Mouse (Mus musculus): ENCODE measurements at regions not wholly inside any gene's neighbourhood (a gene's known extent, or its start where the extent isn't known, plus 50 kb on each side); places are given as distances from the start of the nearest gene placed in this dataset.
"Not testable (repeated sequence)": the region's sequence is repeated elsewhere in the genome, so short reads cannot be mapped to it uniquely, and the experiment has no call there.

GRCm38 (mm10) chr13:99128979-99129378, 55.6 kb upstream of the Zfp366 start:
- peak; percentile 65 for DNase-seq

DNA sequence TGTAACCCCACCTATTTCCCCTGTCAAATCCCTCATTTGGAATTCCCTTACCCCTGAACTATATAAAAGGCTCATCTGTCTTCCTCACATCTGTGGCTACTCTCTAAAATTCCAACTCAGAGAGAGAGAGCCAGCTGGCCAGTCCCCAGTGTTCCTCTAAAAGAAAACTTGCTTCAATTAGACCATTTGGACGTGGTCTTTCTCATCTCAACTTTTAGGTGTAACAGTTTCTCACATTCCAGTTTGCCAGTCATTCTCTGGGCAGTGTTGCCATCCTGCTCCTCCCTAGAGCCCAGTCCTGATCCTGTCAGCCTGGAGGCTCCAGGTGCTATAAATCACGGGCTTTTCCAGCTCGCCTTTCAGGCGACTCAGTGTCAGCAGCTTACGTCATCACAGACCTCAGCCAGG, 56.3 kb upstream of the Zfp366 start:
- no peak for DNase-seq

DNA sequence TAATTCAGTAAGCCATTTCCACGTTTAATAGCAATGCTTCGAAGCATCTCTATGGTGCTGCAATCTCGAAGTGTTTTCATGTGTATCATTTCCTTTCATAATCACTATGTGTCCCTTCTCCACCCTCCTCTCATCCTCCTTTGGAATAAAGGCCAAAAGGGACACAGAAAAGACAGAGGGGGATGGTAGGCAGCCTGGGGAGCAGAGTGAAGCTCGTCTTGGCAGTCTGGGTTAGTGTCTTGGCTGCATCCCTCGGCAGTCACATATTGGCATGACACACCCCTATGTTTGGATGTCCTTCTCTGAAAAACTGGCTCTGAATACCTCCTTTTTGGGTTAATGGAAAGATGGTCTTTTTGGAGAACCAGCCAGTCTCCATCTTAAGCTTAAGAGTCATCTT, 56.9 kb upstream of the Zfp366 start:
- no peak for DNase-seq

DNA sequence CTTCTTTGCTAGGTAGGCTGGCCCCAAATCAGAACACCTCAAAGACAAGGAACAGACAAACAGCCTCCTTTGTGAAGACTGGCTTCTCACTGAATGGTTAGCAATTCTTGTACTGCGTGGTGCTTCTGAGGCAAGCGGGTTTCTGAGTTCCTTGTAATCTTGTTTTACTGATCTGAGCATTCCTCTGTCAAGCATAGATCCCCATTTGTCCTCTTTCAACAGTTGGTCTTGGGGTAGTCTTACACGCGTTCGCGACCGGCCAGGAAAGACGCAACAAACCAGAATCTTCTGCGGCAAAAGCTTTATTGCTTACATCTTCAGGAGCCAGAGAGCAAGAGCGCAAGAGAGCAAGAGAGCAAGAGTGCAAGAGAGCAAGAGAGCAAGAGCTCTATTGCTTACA, 57.7 kb upstream of the Zfp366 start:
- DNase-seq: not testable (repeated sequence)

DNA sequence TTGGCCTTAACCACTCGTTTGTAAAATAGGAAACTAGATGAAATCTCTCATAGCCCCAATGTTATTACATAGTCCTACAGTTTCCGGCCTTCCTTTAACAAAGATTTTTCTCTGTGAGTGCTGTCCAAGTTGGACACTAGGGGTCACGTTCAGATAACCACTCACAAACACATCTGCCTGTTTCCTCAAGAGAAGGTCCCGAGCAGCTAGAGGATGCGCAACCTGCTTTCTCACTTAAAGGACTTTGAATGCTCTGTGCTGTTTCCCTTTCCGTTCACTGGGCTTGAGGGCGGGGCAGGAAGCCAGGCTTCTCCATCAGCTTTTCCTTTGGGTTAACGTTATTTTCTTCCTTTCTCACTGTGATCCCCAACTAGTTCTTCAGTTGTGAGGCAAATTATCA, 58.1 kb upstream of the Zfp366 start:
- DNase-seq: no peak

DNA sequence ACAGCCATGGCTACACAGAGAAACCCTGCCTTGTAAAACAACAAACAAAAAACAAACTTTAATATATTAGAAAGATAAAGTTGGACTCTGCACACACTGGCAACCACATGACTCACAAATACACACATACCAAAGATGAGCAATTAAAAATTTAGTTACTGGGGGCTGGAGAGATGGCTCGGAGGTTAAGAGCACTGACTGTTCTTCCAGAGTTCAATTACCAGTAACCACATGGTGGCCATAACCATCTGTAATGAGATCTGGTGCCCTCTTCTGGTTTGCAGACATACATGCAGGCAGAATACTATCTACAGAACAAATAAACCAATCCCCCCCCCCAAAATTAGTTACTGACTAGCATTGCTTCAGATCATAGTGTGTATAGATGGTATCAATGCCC, 58.7 kb upstream of the Zfp366 start:
- peak; percentile 72 for DNase-seq

- peak; percentile 65 for DNase-seq
Measured at GRCm38 (mm10) chr13:99124894-99125570, 59.6 kb upstream of the Zfp366 start.

DNA sequence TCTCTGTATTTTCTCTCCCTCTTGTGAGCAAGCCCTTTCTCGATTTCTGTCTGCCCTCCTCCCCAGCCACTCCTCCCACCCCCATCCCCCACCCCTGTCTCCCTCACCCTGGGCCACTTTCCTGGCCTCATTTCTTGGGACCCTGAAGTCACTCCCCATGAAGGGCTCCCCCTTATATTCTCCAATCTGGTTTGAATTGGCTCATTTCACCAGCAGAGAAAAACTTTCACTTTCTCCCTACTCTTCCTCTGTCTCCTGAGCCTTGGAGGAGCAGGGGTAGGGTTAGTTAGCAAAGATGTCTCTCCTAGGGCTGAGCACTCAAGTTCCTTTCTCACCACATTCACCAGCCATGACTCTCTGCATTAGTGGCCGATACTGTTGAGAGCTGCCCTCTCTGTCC, 60.5 kb upstream of the Zfp366 start:
- no peak for DNase-seq

GRCm38 (mm10) chr13:99123476-99124140, 61.0 kb upstream of the Zfp366 start:
- DNase-seq: no peak

GRCm38 (mm10) chr13:99122539-99122938, 62.1 kb upstream of the Zfp366 start:
- not testable (repeated sequence) for DNase-seq

- no peak for DNase-seq
Measured at GRCm38 (mm10) chr13:99121096-99121495, 63.5 kb upstream of the Zfp366 start.

DNA sequence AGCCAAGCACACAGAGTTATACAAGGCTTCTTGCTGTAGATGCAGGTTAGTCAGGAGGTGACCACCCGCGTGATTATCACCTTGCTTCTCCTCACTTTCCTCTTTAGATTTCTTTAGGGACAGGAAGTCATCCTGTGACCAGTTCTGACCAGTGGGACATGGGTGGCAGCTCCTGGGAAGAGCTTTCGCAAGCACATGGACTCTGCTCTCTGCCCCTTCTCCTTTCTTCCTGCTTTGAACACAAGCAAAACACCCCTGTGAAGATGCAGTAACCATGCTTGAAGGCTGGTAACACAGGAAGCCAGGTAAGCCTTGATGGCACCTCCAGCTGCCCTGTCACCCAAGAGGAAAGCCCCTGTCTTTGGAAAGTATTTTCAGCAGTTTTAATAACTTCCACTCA, 64.7 kb upstream of the Zfp366 start:
- DNase-seq: peak; percentile 65

- DNase-seq: peak; percentile 68
Measured at GRCm38 (mm10) chr13:99118901-99119300, 65.7 kb upstream of the Zfp366 start.

DNA sequence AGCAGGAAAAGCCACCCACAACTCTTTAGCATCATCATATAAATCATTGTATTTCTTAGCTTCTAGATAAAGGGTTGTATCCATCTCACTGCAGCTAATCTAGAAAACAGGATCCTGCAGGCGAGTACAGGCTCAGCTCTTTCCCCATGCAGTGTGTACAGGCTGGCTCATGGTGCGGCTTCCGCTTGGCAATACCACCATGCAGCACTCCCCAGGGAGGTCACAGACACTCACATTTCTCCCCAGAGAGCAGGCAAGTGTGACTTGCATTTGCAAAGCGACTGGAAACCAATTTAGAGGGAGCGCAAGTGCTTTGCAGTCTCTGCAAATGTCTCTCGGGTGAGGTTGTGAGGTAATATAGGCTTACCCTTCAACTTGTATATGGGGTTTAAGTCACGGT, 69.1 kb upstream of the Zfp366 start:
- DNase-seq: no peak

DNA sequence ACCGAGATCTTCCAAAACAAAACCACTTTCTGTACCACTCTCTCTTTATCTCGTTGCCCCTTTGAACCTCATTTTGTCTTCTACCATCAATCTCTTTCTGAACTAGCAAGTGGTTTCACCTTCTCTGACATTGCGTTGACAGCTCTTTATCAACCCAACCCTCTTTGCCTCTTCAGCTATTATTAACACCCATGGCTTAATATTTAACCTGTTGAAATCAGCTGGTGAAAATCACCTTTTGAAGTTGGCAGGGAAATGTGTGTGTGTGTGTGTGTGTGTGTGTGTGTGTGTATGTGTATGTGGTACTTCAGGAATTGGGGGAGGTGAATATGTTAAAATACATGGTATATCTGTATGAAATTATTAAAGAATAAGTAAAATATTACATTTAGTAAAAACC, 70.1 kb upstream of the Zfp366 start:
- DNase-seq: peak; percentile 77

GRCm38 (mm10) chr13:99111736-99112386, 72.8 kb upstream of the Zfp366 start:
- no peak for DNase-seq

GRCm38 (mm10) chr13:99107983-99108382, 76.6 kb upstream of the Zfp366 start:
- no peak for DNase-seq

DNA sequence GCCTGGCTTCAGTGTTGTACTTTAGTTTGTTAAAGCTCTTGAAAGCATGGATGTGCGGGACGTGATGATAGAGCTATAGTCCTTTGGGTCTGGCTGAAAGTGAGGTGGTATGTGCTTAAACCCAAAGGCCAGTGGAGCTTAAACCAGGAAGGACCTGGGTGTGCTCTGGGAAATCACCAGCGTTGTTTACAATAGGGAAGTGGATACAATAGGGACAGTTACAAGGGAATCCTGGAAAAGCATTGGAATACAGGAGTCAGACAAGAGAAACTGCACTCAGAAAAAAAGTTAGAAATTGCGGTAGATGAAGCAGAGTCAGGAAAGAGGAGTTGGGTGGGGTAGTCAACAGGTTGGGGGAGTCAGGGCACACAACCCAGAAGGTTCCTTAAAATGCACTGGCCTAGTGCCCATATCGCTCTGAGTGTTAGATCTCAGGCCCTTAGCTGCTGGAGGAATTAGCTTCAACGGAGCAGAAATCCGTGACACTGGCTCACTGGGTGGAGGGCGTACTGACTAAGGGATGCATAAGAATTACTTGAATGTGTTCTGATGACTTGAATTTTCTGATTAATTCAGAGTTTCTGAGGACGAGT, 82.4 kb upstream of the Zfp366 start:
- no peak for DNase-seq

- peak; percentile 56 for DNase-seq
Measured at GRCm38 (mm10) chr13:99100430-99101409, 83.9 kb upstream of the Zfp366 start.

DNA sequence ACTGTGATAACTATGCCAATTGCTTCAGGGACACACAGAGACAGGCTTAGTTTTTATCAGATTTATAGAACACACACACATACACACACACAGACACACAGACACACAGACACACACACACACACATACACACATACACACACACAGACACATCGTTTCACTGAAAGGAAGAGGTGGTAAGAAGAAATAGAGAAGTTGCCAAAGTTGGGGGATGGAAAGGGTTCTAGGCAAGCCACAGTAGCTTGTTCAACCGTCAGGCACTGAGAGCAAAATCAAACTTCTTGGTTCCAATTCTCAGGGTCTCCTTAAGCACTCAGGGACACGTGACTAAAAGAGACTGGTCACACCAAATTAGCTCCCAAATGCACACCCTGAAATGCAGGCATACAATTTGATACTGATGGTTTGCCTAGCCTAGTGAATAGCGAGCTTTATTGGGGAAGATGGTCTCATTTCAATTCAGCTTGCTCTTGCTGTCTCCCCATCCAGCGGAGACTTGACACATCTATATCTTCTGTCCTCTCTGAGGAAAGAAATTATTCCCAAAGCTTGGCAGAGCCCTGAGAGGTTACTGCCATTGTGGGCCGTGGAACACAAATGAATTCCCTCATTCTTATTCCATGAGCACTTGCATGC, 84.7 kb upstream of the Zfp366 start:
- no peak for DNase-seq

DNA sequence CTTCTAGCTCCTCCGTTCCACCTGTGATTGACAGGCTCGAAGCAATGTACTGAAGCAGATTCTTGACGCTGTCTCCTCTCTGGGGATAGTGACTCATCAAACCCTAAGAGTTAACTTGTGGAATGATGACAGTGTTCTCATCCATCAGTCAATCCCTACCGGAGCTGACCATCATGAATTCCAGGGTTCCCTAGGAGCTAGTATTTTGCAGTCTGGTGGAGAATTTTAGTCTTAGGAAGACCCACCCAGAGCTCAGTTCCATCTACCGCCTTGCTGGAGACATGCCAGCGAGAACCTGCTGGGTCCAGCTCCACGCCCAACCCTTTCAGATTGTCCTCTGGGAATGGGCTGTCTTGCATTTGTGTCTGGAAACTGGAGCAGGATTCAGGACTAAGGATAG, 85.4 kb upstream of the Zfp366 start:
- no peak for DNase-seq

Data from kidney, adult 9 months (tissue).